Mouse (Mus musculus) intestine, embryonic 14.5 days (tissue): ENCODE data around the gene Vrk2. TPM values are rescaled to one million over a fixed set of nuclear protein-coding genes. Genes with fewer than 3 reads are reported as not detected.

Experiments used
- ATAC-seq: fragments of 200-750 bp; cut with Nextera tagmentation; replicated peaks from 2 replicates; pipeline ENCODE4 v1.8.0; 2017; ENCODE audit warnings: low read depth, moderate number of reproducible peaks, moderate TSS enrichment, moderate library complexity; ENCODE audit not compliant: low FRiP score, low TSS enrichment
- DNase-seq: peaks from one replicate; pipeline ENCODE4 v3.0.0-alpha.2; 2018; ENCODE audit warnings: low spot score
- H3K27ac ChIP-seq: fragments of 300-500 bp; sonication (generic); 2 replicates; pipeline ENCODE4 v1.5.1; 2014; ENCODE audit warnings: low read depth, mild to moderate bottlenecking, control low read depth
- H3K27me3 ChIP-seq: fragments of 300-500 bp; sonication (generic); replicated peaks from 2 replicates; pipeline ENCODE4 v1.6.1; 2014; ENCODE audit warnings: low read length, control low read depth; ENCODE audit not compliant: control insufficient read depth, insufficient read depth
- H3K36me3 ChIP-seq: fragments of 300-500 bp; sonication (generic); 2 replicates; pipeline ENCODE4 v1.6.1; 2014; ENCODE audit warnings: low read length, control low read depth; ENCODE audit not compliant: control insufficient read depth, insufficient read depth
- H3K4me1 ChIP-seq: fragments of 300-500 bp; sonication (generic); replicated peaks from 2 replicates; pipeline ENCODE4 v1.6.1; 2014; ENCODE audit warnings: low read length, control low read depth, mixed read lengths; ENCODE audit not compliant: control insufficient read depth, insufficient read depth
- H3K4me2 ChIP-seq: fragments of 300-500 bp; sonication (generic); 2 replicates; pipeline ENCODE4 v1.6.1; 2014; ENCODE audit warnings: low read length
- H3K4me3 ChIP-seq: fragments of 300-500 bp; sonication (generic); 2 replicates; pipeline ENCODE4 v1.5.1; 2014; ENCODE audit warnings: low read depth, low read length, control low read depth, mixed read lengths
- H3K9ac ChIP-seq: fragments of 300-500 bp; sonication (generic); 2 replicates; pipeline ENCODE4 v1.6.1; 2014; ENCODE audit warnings: mild to moderate bottlenecking, low read length
- H3K9me3 ChIP-seq: fragments of 300-500 bp; sonication (generic); 2 replicates; pipeline ENCODE4 v1.6.1; 2016; ENCODE audit warnings: low read length, control low read depth; ENCODE audit not compliant: control insufficient read depth
- WGBS: fragments of 180-500 bp; shearing (Covaris S2); extraction: QIAGEN DNeasy Blood & Tissue Kit; methylation state at CpG from one replicate; pipeline ENCODE4 v1.1.7; 2014; 5-methylcytosine and 5-hydroxymethylcytosine counted together
- polyA plus RNA-seq: library from polyadenylated mRNA; unstranded; fragments of >200 nt; fragmentation: Nextera tagmentation; extraction: Ambion mirVana; gene quantifications from 2 replicates; pipeline ENCODE4 v1.2.1, GENCODE M21; 2014

The Vrk2 gene
- polyA plus RNA-seq: 26.2 and 26.3 TPM in 2 replicates

- DNase-seq (peak; percentile 91), ATAC-seq (peak; percentile 99)
- Histone ChIP-seq H3K4me2 (peak within 1 kb of the TSS; percentile 50), H3K4me1 (peaks cover 6% of the 10 kb centered on the region), H3K9ac (peak within 1 kb of the TSS; percentile 80), H3K27me3 (no peaks in the 10 kb centered on the region), H3K27ac (peak within 1 kb of the TSS; percentile 86), H3K4me3 (peak within 1 kb of the TSS; percentile 63), H3K9me3 (no peaks in the 10 kb centered on the region), H3K36me3 (no peaks in the 10 kb centered on the region)
- WGBS: under 1% methylated on average over 57 of the region's 60 CpGs
Observed at GRCm38 (mm10) chr11:26593061-26594059, at the start of gene Vrk2, which contains the start of gene Gm6899. Vrk2 (minus strand) TSS chr11:26593999. Gm6899 (plus strand) TSS chr11:26593241.

GRCm38 (mm10) chr11:26642141-26642540, 48.3 kb upstream of the Vrk2 start:
- ATAC-seq: no peak
- WGBS: 81% methylated on average over 1 of the region's 1 CpGs
- Histone ChIP-seq H3K36me3 (no peaks in the 10 kb centered on the region), H3K4me2 (no peak overlapping the region), H3K9me3 (no peaks in the 10 kb centered on the region), H3K4me1 (no peaks in the 10 kb centered on the region), H3K27ac (no peak overlapping the region), H3K27me3 (no peaks in the 10 kb centered on the region), H3K9ac (no peak overlapping the region), H3K4me3 (no peak overlapping the region)
- no peak for DNase-seq

GRCm38 (mm10) chr11:26640314-26640785, 46.6 kb upstream of the Vrk2 start:
- Histone ChIP-seq H3K27ac (no peak overlapping the region), H3K4me1 (no peaks in the 10 kb centered on the region), H3K9me3 (no peaks in the 10 kb centered on the region), H3K36me3 (no peaks in the 10 kb centered on the region), H3K4me3 (no peak overlapping the region), H3K4me2 (no peak overlapping the region), H3K9ac (no peak overlapping the region), H3K27me3 (no peaks in the 10 kb centered on the region)
- DNase-seq (no peak), ATAC-seq (no peak)
- 71% methylated on average over 8 of the region's 8 CpGs for WGBS

GRCm38 (mm10) chr11:26636239-26636638, 42.4 kb upstream of the Vrk2 start:
- ATAC-seq (no peak), DNase-seq (no peak)
- no peaks in the 10 kb centered on the region for H3K4me1 ChIP-seq
- H3K9ac ChIP-seq: no peak overlapping the region
- no peak overlapping the region for H3K4me2 ChIP-seq
- H3K9me3 ChIP-seq: no peaks in the 10 kb centered on the region
- H3K36me3 ChIP-seq: no peaks in the 10 kb centered on the region
- no peak overlapping the region for H3K27ac ChIP-seq
- no peaks in the 10 kb centered on the region for H3K27me3 ChIP-seq
- no peak overlapping the region for H3K4me3 ChIP-seq
- 82% methylated on average over 1 of the region's 1 CpGs for WGBS

GRCm38 (mm10) chr11:26622727-26623126, 28.9 kb upstream of the Vrk2 start:
- H3K27ac ChIP-seq: no peak overlapping the region
- ATAC-seq (no peak), DNase-seq (no peak)
- H3K4me2 ChIP-seq: no peak overlapping the region
- no peaks in the 10 kb centered on the region for H3K9me3 ChIP-seq
- no peaks in the 10 kb centered on the region for H3K27me3 ChIP-seq
- H3K4me1 ChIP-seq: no peaks in the 10 kb centered on the region
- H3K9ac ChIP-seq: no peak overlapping the region
- H3K4me3 ChIP-seq: no peak overlapping the region
- WGBS: 80% methylated on average over 5 of the region's 5 CpGs
- H3K36me3 ChIP-seq: no peaks in the 10 kb centered on the region

- no peak overlapping the region for H3K9ac ChIP-seq
- ATAC-seq (no peak), DNase-seq (no peak)
- H3K27me3 ChIP-seq: no peaks in the 10 kb centered on the region
- H3K9me3 ChIP-seq: no peaks in the 10 kb centered on the region
- H3K4me3 ChIP-seq: no peak overlapping the region
- H3K27ac ChIP-seq: no peak overlapping the region
- 90% methylated on average over 2 of the region's 2 CpGs for WGBS
- no peaks in the 10 kb centered on the region for H3K4me1 ChIP-seq
- no peak overlapping the region for H3K4me2 ChIP-seq
- H3K36me3 ChIP-seq: no peaks in the 10 kb centered on the region
Observed at GRCm38 (mm10) chr11:26618475-26619223, 24.9 kb upstream of the Vrk2 start.

GRCm38 (mm10) chr11:26608795-26609194, 15.0 kb upstream of the Vrk2 start:
- Histone ChIP-seq H3K4me1 (no peaks in the 10 kb centered on the region), H3K4me3 (no peak overlapping the region), H3K27me3 (no peaks in the 10 kb centered on the region), H3K36me3 (no peaks in the 10 kb centered on the region), H3K4me2 (no peak overlapping the region), H3K9me3 (no peaks in the 10 kb centered on the region), H3K9ac (no peak overlapping the region), H3K27ac (no peak overlapping the region)
- ATAC-seq: no peak
- DNase-seq: no peak
- WGBS: 47% methylated on average over 10 of the region's 10 CpGs

GRCm38 (mm10) chr11:26604061-26604655, 10.4 kb upstream of the Vrk2 start:
- H3K4me2 ChIP-seq: no peak overlapping the region
- 95% methylated on average over 1 of the region's 1 CpGs for WGBS
- no peaks in the 10 kb centered on the region for H3K27me3 ChIP-seq
- DNase-seq (no peak), ATAC-seq (no peak)
- H3K9me3 ChIP-seq: no peaks in the 10 kb centered on the region
- no peak overlapping the region for H3K9ac ChIP-seq
- no peak overlapping the region for H3K4me3 ChIP-seq
- no peak overlapping the region for H3K27ac ChIP-seq
- no peaks in the 10 kb centered on the region for H3K4me1 ChIP-seq
- no peaks in the 10 kb centered on the region for H3K36me3 ChIP-seq
